Mouse (Mus musculus) limb, embryonic 11.5 days (tissue): ENCODE data around the gene Fam185a. TPM values are rescaled to one million over a fixed set of nuclear protein-coding genes. Genes with fewer than 3 reads are reported as not detected.

Source experiments
- ATAC-seq: fragments of 200-750 bp; cut with Nextera tagmentation; 2 replicates; pipeline ENCODE4 v1.8.0; 2017; ENCODE audit warnings: low read depth; ENCODE audit not compliant: insufficient number of reproducible peaks, low FRiP score, low TSS enrichment
- DNase-seq: peaks from one replicate; pipeline ENCODE4 v3.0.0-alpha.2; 2015; ENCODE audit warnings: low spot score
- H3K27ac ChIP-seq: fragments of 300-500 bp; sonication (generic); replicated peaks from 2 replicates; pipeline ENCODE4 v1.5.1; 2014; ENCODE audit warnings: low read depth, mild to moderate bottlenecking, low read length
- H3K27me3 ChIP-seq: fragments of 300-500 bp; sonication (generic); 2 replicates; pipeline ENCODE4 v1.6.1; 2014; ENCODE audit warnings: mild to moderate bottlenecking, low read length, mixed read lengths; ENCODE audit not compliant: control insufficient read depth, insufficient read depth
- H3K36me3 ChIP-seq: fragments of 300-500 bp; sonication (generic); 2 replicates; pipeline ENCODE4 v1.6.1; 2014; ENCODE audit warnings: mild to moderate bottlenecking, low read length, moderate library complexity, mixed read lengths; ENCODE audit not compliant: control insufficient read depth, insufficient read depth
- H3K4me1 ChIP-seq: fragments of 300-500 bp; sonication (generic); 2 replicates; pipeline ENCODE4 v1.6.1; 2014; ENCODE audit warnings: low read length, mixed read lengths; ENCODE audit not compliant: control insufficient read depth, insufficient read depth
- H3K4me2 ChIP-seq: fragments of 300-500 bp; sonication (generic); 2 replicates; pipeline ENCODE4 v1.6.1; 2014; ENCODE audit warnings: low read depth, mild to moderate bottlenecking, moderate library complexity; ENCODE audit not compliant: severe bottlenecking
- H3K4me3 ChIP-seq: fragments of 300-500 bp; sonication (generic); 2 replicates; pipeline ENCODE4 v1.5.1; 2014; ENCODE audit warnings: low read depth, low read length
- H3K9ac ChIP-seq: fragments of 300-500 bp; sonication (generic); 2 replicates; pipeline ENCODE4 v1.6.1; 2014; ENCODE audit warnings: mild to moderate bottlenecking, low read length
- H3K9me3 ChIP-seq: fragments of 300-500 bp; sonication (generic); 2 replicates; pipeline ENCODE4 v1.6.1; 2016; ENCODE audit warnings: low read length; ENCODE audit not compliant: control insufficient read depth
- WGBS: fragments of 180-500 bp; shearing (Covaris S2); extraction: QIAGEN DNeasy Blood & Tissue Kit; methylation state at CpG from one replicate; pipeline ENCODE4 v1.1.7; 2014; 5-methylcytosine and 5-hydroxymethylcytosine counted together
- polyA plus RNA-seq: library from polyadenylated mRNA; unstranded; fragments of >200 nt; fragmentation: Nextera tagmentation; extraction: Ambion mirVana; gene quantifications from 2 replicates; pipeline ENCODE4 v1.2.1, GENCODE M21; 2014

The Fam185a gene
- polyA plus RNA-seq, 1 experiment from 2014 or later: 6.0 TPM

- no peak for DNase-seq
- Histone ChIP-seq H3K4me2 (no peak overlapping the region), H3K9me3 (no peaks in the 10 kb centered on the region), H3K4me1 (peaks cover 4% of the 10 kb centered on the region; the same call in 1 of the 2 replicates), H3K27ac (no peak overlapping the region), H3K36me3 (no peaks in the 10 kb centered on the region), H3K9ac (no peak overlapping the region), H3K27me3 (no peaks in the 10 kb centered on the region), H3K4me3 (no peak overlapping the region)
- no peak for ATAC-seq
- WGBS: 84% methylated on average over 8 of the region's 8 CpGs
Observed at GRCm38 (mm10) chr5:21493294-21493999, 68.7 kb downstream of the Fam185a start.

- 61% methylated on average over 3 of the region's 3 CpGs for WGBS
- ATAC-seq: no peak
- Histone ChIP-seq H3K9me3 (no peaks in the 10 kb centered on the region), H3K36me3 (no peaks in the 10 kb centered on the region), H3K27me3 (no peaks in the 10 kb centered on the region), H3K27ac (no peak overlapping the region), H3K4me2 (no peak overlapping the region), H3K4me3 (no peak overlapping the region), H3K4me1 (peaks cover 4% of the 10 kb centered on the region; the same call in 1 of the 2 replicates), H3K9ac (no peak overlapping the region)
- no peak for DNase-seq
Observed at GRCm38 (mm10) chr5:21494781-21495180, 70.0 kb downstream of the Fam185a start.

GRCm38 (mm10) chr5:21496321-21496720, 71.6 kb downstream of the Fam185a start:
- ATAC-seq (peak; percentile 70; the same call in 1 of the 2 replicates), DNase-seq (peak; percentile 38)
- 21% methylated on average over 6 of the region's 6 CpGs for WGBS
- Histone ChIP-seq H3K4me2 (no peak overlapping the region), H3K9me3 (no peaks in the 10 kb centered on the region), H3K4me1 (peaks cover 4% of the 10 kb centered on the region; the same call in 1 of the 2 replicates), H3K9ac (no peak overlapping the region), H3K27ac (peak overlapping the region; percentile 21; the same call in 1 of the 2 replicates), H3K4me3 (no peak overlapping the region), H3K27me3 (no peaks in the 10 kb centered on the region), H3K36me3 (no peaks in the 10 kb centered on the region)

GRCm38 (mm10) chr5:21496881-21497280, 72.1 kb downstream of the Fam185a start:
- Histone ChIP-seq H3K4me2 (no peak overlapping the region), H3K36me3 (no peaks in the 10 kb centered on the region), H3K9ac (no peak overlapping the region), H3K4me1 (peaks cover 4% of the 10 kb centered on the region; the same call in 1 of the 2 replicates), H3K27ac (peak overlapping the region; percentile 21; the same call in 1 of the 2 replicates), H3K4me3 (no peak overlapping the region), H3K9me3 (no peaks in the 10 kb centered on the region), H3K27me3 (no peaks in the 10 kb centered on the region)
- WGBS: 51% methylated on average over 3 of the region's 3 CpGs
- no peak for ATAC-seq
- DNase-seq: no peak

- Histone ChIP-seq H3K9me3 (no peaks in the 10 kb centered on the region), H3K9ac (no peak overlapping the region), H3K4me1 (peaks cover 4% of the 10 kb centered on the region; the same call in 1 of the 2 replicates), H3K36me3 (no peaks in the 10 kb centered on the region), H3K27me3 (no peaks in the 10 kb centered on the region), H3K27ac (no peak overlapping the region), H3K4me2 (no peak overlapping the region), H3K4me3 (no peak overlapping the region)
- ATAC-seq (no peak), DNase-seq (no peak)
- WGBS: 92% methylated on average over 2 of the region's 2 CpGs
Observed at GRCm38 (mm10) chr5:21498490-21498889, 73.7 kb downstream of the Fam185a start.

GRCm38 (mm10) chr5:21498925-21499324, 74.2 kb downstream of the Fam185a start:
- Histone ChIP-seq H3K36me3 (no peaks in the 10 kb centered on the region), H3K4me3 (no peak overlapping the region), H3K9ac (no peak overlapping the region), H3K27me3 (no peaks in the 10 kb centered on the region), H3K4me1 (peaks cover 4% of the 10 kb centered on the region; the same call in 1 of the 2 replicates), H3K27ac (no peak overlapping the region), H3K4me2 (no peak overlapping the region), H3K9me3 (no peaks in the 10 kb centered on the region)
- ATAC-seq (no peak), DNase-seq (no peak)
- 80% methylated on average over 11 of the region's 11 CpGs for WGBS

GRCm38 (mm10) chr5:21500133-21500532, 75.4 kb downstream of the Fam185a start:
- Histone ChIP-seq H3K36me3 (no peaks in the 10 kb centered on the region), H3K4me3 (no peak overlapping the region), H3K27ac (no peak overlapping the region), H3K9ac (no peak overlapping the region), H3K4me1 (peaks cover 4% of the 10 kb centered on the region; the same call in 1 of the 2 replicates), H3K4me2 (no peak overlapping the region), H3K9me3 (no peaks in the 10 kb centered on the region), H3K27me3 (no peaks in the 10 kb centered on the region)
- WGBS: 89% methylated on average over 10 of the region's 10 CpGs
- DNase-seq (no peak), ATAC-seq (no peak)

- Histone ChIP-seq H3K27ac (no peak overlapping the region), H3K4me3 (no peak overlapping the region), H3K4me2 (no peak overlapping the region), H3K9me3 (no peaks in the 10 kb centered on the region), H3K36me3 (no peaks in the 10 kb centered on the region), H3K27me3 (no peaks in the 10 kb centered on the region), H3K4me1 (peaks cover 3% of the 10 kb centered on the region; the same call in 1 of the 2 replicates), H3K9ac (no peak overlapping the region)
- WGBS: 95% methylated on average over 2 of the region's 2 CpGs
- ATAC-seq (no peak), DNase-seq (no peak)
Observed at GRCm38 (mm10) chr5:21500941-21501340, 76.2 kb downstream of the Fam185a start.
